Mouse (Mus musculus) bone marrow, adult 2 months (tissue): ENCODE data around the gene Grpel1.

ENCODE experiments used
- CTCF ChIP-seq: fragments of 200-500 bp; IDR thresholded peaks from 2 replicates; pipeline ENCODE4 v1.5.1; 2011; ENCODE audit warnings: low read length, control low read depth; ENCODE audit not compliant: control insufficient read depth, insufficient read depth
- POLR2A ChIP-seq: fragments of 200-500 bp; IDR thresholded peaks from 2 replicates; pipeline ENCODE4 v1.6.1; 2011; ENCODE audit warnings: low read depth, mild to moderate bottlenecking, control low read depth, low read length, borderline replicate concordance; ENCODE audit not compliant: control insufficient read depth

DNA sequence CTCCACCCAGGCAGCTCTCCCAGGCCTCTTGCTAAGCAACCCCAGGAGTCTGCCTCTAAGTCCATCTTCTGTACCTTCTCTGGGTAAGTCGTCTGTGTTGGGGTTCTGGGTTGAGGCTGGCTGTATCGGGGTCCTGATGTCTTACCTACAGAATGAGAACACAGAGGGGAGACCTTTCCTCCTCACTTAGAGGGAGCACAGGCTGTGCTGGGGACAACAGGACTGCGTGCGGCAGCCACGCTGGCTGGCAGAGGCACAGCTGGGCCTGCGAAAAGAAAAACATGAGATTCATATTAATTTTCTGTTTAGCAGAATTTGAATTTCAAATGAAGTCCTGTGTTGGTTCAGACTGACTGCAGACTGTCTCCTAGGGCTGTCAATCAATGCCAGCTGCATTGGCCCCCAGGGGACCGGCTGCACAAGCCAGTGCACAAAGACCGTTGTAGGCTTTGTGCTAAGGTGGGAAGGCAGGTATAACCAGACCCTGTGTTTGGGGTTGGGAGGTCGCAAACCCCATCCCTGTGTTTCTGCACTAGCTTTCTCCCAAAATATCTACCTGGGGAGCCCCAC, 30.3 kb upstream of the Grpel1 start:
- no peak for TF ChIP-seq CTCF
- no peak; the same call in 1 of the 2 replicates for TF ChIP-seq POLR2A
